Mouse (Mus musculus): ENCODE data around the gene Ptges2. TPM values are rescaled to one million over a fixed set of nuclear protein-coding genes. Genes with fewer than 3 reads are reported as not detected.

Gene Ptges2
- 44.1 and 44.8 TPM in 2 replicates for polyA plus RNA-seq (2015; fragmentation: Nextera tagmentation; extraction: Ambion mirVana)

DNA sequence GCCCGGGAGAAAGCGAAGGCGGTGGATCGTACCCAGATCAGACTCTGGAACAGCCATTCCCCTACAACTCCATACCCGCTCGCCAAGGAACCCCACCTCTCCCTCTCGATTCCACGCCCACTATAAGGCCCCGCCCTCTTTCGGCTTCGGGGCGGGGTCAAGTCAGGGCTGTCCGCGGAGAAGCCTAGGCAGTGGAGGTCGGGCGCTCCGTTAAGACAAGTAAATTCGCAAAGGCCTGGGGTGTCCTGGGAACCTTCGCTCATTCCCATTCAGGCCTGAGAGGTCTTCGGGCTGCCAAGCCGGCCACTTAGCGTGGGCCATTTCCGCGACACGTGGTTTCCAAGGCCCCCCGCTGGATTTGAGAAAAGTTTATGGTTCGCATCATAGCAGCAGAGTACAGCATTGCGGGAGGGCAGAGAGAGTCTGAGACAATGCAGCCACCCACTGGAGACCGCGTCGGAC is at the start of gene Ptges2:
Gene Ptges2 (plus strand): TSS at position 413 of the 462 bp plus-strand sequence.
- peak; percentile 84 for ATAC-seq (replicated peaks; ENCODE audit: low FRiP score, low read depth)

DNA sequence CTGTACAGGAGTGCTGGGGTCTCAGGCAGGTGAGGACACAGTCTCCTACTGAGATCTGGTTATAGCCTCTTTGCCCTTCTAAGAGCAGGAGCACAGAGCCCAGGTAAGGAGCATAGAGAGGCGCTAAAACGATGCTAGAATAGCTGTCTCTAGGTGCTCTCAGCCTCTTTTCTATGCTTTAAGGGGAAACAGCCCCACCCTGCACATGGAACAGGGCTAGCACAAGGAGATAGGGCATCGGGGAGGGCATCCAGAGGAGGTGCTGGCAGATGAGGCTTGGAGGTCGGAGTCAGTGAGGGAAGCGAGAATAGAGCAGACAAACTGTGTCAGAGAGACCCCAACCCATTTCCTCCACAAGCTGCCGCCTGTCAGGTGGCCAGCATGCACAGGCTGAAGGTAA is 48.7 kb upstream of the Ptges2 start:
- no peaks in the 10 kb centered on the region for H3K36me3 ChIP-seq (ENCODE audit: insufficient read depth, low read length)
- H3K4me2 ChIP-seq (ENCODE audit: low read length), result no peak overlapping the region
- H3K27ac ChIP-seq, result no peak overlapping the region
- no peak overlapping the region for H3K9ac ChIP-seq (ENCODE audit: low read depth, low read length)
- 77% methylated on average over 6 of the region's 6 CpGs for WGBS
- no peaks in the 10 kb centered on the region for H3K27me3 ChIP-seq (ENCODE audit: insufficient read depth, low read length)
- no peak overlapping the region for H3K4me3 ChIP-seq (replicated peaks; ENCODE audit: low read depth, low read length)
- H3K4me1 ChIP-seq (replicated peaks; ENCODE audit: insufficient read depth, low read length), result no peaks in the 10 kb centered on the region; the same call in 1 of the 2 replicates
- TF ChIP-seq CTCF (IDR thresholded peaks at IDR 0.05; ENCODE audit: low read depth), result no peak
- DNase-seq (ENCODE audit: low spot score) (no peak), ATAC-seq (replicated peaks; ENCODE audit: low FRiP score, low read depth) (no peak)
- H3K9me3 ChIP-seq (replicated peaks; ENCODE audit: low read length), result no peaks in the 10 kb centered on the region

More for the DNA sequence above, at the start of gene Ptges2:
- Histone ChIP-seq H3K4me3 (replicated peaks; ENCODE audit: low read depth, low read length) (peak within 1 kb of the TSS; percentile 87), H3K9me3 (replicated peaks; ENCODE audit: low read length) (no peaks in the 10 kb centered on the region), H3K27me3 (ENCODE audit: insufficient read depth, low read length) (no peaks in the 10 kb centered on the region), H3K4me1 (replicated peaks; ENCODE audit: insufficient read depth, low read length) (peaks cover 12% of the 10 kb centered on the region; the same call in 1 of the 2 replicates), H3K27ac (peak within 1 kb of the TSS; percentile 95), H3K36me3 (ENCODE audit: insufficient read depth, low read length) (peaks cover 3% of the 10 kb centered on the region), H3K4me2 (ENCODE audit: low read length) (peak within 1 kb of the TSS; percentile 74), H3K9ac (ENCODE audit: low read depth, low read length) (peak within 1 kb of the TSS; percentile 87)
- under 1% methylated on average over 31 of the region's 31 CpGs for WGBS
- DNase-seq (ENCODE audit: low spot score), result peak; percentile 95
- no peak; the same call in 1 of the 2 replicates for TF ChIP-seq CTCF (IDR thresholded peaks at IDR 0.05; ENCODE audit: low read depth)

DNA sequence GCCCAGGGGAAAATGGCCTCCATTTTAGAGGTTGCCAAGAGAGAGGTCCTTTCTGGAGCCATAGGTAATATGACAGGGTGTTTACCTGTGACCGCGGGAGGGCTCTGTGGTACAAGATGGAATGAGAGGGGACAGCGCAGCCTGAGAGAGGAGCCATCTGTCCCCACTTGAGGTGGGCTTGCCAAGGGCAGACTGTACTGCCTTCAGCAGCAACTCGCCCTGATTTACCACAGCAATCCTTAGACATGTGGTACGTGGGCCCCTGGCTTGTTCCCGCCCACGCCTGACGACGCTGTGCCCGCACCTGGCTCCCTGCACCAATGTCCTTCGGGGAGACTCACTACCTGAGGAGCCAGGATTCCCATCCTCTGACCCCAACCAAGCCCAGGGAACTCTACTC is 47.4 kb upstream of the Ptges2 start:
- Histone ChIP-seq H3K4me3 (replicated peaks; ENCODE audit: low read depth, low read length) (no peak overlapping the region), H3K9ac (ENCODE audit: low read depth, low read length) (0 out of 2 replicates have a peak overlapping the region, but pooled peaks have one; percentile 13), H3K9me3 (replicated peaks; ENCODE audit: low read length) (no peaks in the 10 kb centered on the region), H3K27ac (no peak overlapping the region), H3K27me3 (ENCODE audit: insufficient read depth, low read length) (no peaks in the 10 kb centered on the region), H3K36me3 (ENCODE audit: insufficient read depth, low read length) (no peaks in the 10 kb centered on the region), H3K4me1 (replicated peaks; ENCODE audit: insufficient read depth, low read length) (no peaks in the 10 kb centered on the region; the same call in 1 of the 2 replicates), H3K4me2 (ENCODE audit: low read length) (no peak overlapping the region)
- DNase-seq (ENCODE audit: low spot score), result no peak
- no peak for TF ChIP-seq CTCF (IDR thresholded peaks at IDR 0.05; ENCODE audit: low read depth)
- WGBS, result 76% methylated on average over 11 of the region's 11 CpGs
- no peak for ATAC-seq (replicated peaks; ENCODE audit: low FRiP score, low read depth)

DNA sequence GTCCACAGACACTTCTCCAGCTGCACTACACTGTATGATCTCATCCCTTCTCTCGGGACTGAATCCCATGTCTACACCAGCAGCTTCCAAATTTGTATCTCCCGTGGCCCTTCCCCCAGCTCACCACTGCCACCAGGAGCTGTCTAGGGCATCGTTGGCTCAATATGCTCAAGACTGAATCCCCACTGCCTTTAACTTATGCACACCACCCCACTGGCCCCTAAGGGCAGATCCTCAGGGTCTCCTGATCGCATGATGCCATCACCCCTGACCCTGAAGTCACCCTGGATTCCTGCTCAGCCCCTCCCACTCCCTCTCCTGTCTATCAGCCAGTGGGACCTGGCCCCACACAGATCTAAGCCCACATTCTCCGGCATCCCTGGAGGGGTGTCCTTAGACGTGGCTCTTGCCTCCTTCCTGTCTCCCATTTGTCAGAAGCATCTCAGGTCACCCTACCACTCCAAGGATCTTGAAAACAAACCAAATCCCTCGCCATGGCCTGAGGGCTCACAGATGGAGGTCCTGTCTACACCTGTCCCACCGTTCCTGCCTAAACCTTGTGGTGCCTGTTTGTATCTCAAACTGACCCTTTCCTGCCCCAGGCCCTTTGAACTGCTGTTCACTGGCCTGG is 46.0 kb upstream of the Ptges2 start:
- H3K9ac ChIP-seq (ENCODE audit: low read depth, low read length), result no peak overlapping the region
- H3K4me3 ChIP-seq (replicated peaks; ENCODE audit: low read depth, low read length), result no peak overlapping the region
- WGBS, result 52% methylated on average over 8 of the region's 8 CpGs
- H3K27me3 ChIP-seq (ENCODE audit: insufficient read depth, low read length), result no peaks in the 10 kb centered on the region
- no peaks in the 10 kb centered on the region for H3K36me3 ChIP-seq (ENCODE audit: insufficient read depth, low read length)
- H3K9me3 ChIP-seq (replicated peaks; ENCODE audit: low read length), result no peaks in the 10 kb centered on the region
- H3K4me1 ChIP-seq (replicated peaks; ENCODE audit: insufficient read depth, low read length), result no peaks in the 10 kb centered on the region; the same call in 1 of the 2 replicates
- H3K27ac ChIP-seq, result no peak overlapping the region
- H3K4me2 ChIP-seq (ENCODE audit: low read length), result no peak overlapping the region
- no peak for ATAC-seq (replicated peaks; ENCODE audit: low FRiP score, low read depth)
- DNase-seq (ENCODE audit: low spot score), result no peak
- TF ChIP-seq CTCF (IDR thresholded peaks at IDR 0.05; ENCODE audit: low read depth), result no peak

DNA sequence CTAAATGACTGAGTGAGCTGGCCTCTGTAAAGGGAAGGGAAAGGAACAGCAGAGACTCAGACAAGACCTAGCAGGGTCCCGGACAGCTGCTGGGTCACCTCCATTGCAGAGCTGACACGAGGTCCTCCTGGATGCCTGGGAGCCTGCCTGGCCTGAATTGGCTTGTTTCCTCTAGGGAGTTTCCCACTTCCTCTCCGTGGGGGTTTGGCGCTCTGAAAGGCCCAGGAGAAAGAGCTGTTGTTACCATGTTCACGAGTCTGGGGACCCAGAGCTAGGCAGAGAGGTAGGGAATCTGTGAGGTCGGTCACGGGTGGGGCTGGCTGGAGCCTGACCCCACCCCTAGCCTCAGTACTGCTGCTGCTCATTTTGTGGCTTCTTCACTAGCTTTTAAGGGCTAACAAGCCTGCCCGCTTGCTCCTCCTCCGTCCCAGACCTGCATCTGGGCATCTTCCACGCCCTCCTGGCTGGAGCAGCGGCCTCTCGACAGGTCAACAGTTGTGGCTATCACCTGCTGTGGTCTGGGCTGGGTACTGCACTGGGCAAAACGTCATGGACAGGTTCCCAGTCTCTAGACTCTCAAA is 45.1 kb upstream of the Ptges2 start:
- no peak for DNase-seq (ENCODE audit: low spot score)
- ATAC-seq (replicated peaks; ENCODE audit: low FRiP score, low read depth), result no peak
- H3K36me3 ChIP-seq (ENCODE audit: insufficient read depth, low read length), result no peaks in the 10 kb centered on the region
- no peak overlapping the region for H3K4me2 ChIP-seq (ENCODE audit: low read length)
- no peaks in the 10 kb centered on the region for H3K9me3 ChIP-seq (replicated peaks; ENCODE audit: low read length)
- WGBS, result 51% methylated on average over 13 of the region's 13 CpGs
- H3K27ac ChIP-seq, result no peak overlapping the region
- no peak overlapping the region for H3K9ac ChIP-seq (ENCODE audit: low read depth, low read length)
- no peaks in the 10 kb centered on the region; the same call in 1 of the 2 replicates for H3K4me1 ChIP-seq (replicated peaks; ENCODE audit: insufficient read depth, low read length)
- no peak overlapping the region for H3K4me3 ChIP-seq (replicated peaks; ENCODE audit: low read depth, low read length)
- H3K27me3 ChIP-seq (ENCODE audit: insufficient read depth, low read length), result no peaks in the 10 kb centered on the region
- no peak for TF ChIP-seq CTCF (IDR thresholded peaks at IDR 0.05; ENCODE audit: low read depth)

DNA sequence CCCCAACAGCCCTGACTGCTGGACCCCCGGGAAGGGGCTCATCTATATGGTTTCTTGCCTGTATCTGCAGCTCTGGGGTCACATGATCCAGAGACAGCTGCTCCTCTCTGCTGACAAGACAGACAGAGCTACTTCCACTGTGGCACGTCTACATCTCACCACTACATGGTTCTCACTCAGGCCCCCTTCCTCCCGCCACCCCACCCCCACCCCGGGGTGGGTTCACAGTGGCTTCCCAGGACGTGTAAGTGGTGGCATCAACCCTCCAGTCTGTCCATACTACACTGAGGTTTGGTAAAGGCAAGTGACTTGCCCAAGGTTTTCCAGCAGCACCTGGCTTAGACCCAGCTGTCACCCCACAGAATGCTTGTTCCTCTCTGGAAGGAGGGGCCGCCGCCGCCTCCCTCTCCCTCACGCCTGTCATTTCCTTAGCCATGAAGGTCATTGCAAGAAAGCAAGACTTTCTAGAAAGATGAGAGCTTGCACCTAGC is 44.2 kb upstream of the Ptges2 start:
- no peak for ATAC-seq (replicated peaks; ENCODE audit: low FRiP score, low read depth)
- DNase-seq (ENCODE audit: low spot score), result no peak
- TF ChIP-seq CTCF (IDR thresholded peaks at IDR 0.05; ENCODE audit: low read depth), result no peak
- H3K4me3 ChIP-seq (replicated peaks; ENCODE audit: low read depth, low read length), result no peak overlapping the region
- no peak overlapping the region; the same call in 1 of the 2 replicates for H3K4me2 ChIP-seq (ENCODE audit: low read length)
- no peaks in the 10 kb centered on the region for H3K36me3 ChIP-seq (ENCODE audit: insufficient read depth, low read length)
- H3K4me1 ChIP-seq (replicated peaks; ENCODE audit: insufficient read depth, low read length), result no peaks in the 10 kb centered on the region; the same call in 1 of the 2 replicates
- H3K9me3 ChIP-seq (replicated peaks; ENCODE audit: low read length), result no peaks in the 10 kb centered on the region
- no peaks in the 10 kb centered on the region for H3K27me3 ChIP-seq (ENCODE audit: insufficient read depth, low read length)
- no peak overlapping the region for H3K9ac ChIP-seq (ENCODE audit: low read depth, low read length)
- no peak overlapping the region for H3K27ac ChIP-seq
- WGBS, result 61% methylated on average over 9 of the region's 9 CpGs
